Mouse (Mus musculus) mouse trophoblast stem cell (cell line): Measurements from ENCODE around the gene Ice1.

ENCODE experiments used
- in situ Hi-C, 2 experiments: fragments of 300-500 bp; cut with MseI, MboI; formaldehyde crosslinking; loops; 2 replicates in 1 of 2; 3 replicates in 1 of 2; pipeline ENCODE4 v1.15.1; 2025

The Ice1 gene

DNA sequence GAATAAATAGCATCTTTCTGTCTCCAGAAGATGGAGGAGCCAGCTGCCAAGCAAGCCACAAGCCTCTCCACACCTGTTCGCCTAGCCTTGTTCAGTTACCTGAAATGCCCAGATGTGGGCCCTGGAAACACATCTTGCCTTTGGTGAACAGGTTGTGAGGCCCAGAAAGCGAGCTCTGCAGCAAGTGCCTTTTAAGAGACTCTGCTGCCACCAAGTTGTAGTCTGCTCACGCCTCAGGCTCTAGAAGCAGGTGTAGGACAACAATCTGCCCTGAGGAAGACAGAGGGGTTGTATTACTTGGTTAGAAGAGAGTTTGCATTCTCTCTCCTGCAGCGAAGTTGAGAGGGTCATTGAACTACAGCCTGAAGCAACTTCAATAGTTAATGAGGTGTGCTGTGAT is 55.9 kb downstream of the Ice1 start:
- in situ Hi-C loops = no loop called here

DNA sequence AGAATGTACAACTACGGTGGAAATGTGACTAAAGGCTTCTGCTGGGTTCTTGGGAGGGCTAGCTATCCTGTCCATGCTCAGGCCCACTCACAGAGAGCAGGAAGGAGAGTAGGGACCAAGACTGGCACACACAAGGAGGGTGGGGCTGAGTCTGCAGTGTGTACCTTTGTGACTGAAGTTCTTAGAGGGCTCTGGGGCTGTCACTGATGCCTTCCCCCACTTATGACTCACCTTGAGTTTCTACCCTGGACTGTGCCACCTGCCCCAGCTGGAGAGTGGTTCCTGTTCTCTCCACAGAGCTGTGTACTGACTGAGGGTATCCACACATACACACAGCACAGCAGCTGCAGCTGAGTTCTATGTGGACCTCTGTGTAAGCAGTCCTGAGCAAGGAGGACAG is 63.2 kb downstream of the Ice1 start:
- in situ Hi-C loops = no loop called here

DNA sequence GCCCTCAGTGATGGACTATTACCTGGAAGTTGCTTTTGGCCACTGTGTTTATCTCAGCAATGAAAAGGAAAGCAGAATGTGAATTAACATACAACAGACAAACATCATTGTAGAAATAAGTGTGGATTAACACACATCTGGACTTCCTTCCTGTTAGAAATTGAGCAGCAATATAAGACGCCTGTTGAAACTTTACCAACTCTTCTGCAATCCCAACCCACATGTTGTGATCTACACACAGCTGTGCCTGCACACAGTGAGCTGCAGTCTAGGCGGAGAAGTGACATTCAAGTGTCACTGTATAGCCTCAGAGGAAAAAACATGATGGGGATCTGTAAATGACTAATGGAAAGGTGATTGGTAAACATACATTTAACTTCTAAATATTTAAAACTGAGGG is 69.5 kb downstream of the Ice1 start:
- in situ Hi-C loops = no loop called here

DNA sequence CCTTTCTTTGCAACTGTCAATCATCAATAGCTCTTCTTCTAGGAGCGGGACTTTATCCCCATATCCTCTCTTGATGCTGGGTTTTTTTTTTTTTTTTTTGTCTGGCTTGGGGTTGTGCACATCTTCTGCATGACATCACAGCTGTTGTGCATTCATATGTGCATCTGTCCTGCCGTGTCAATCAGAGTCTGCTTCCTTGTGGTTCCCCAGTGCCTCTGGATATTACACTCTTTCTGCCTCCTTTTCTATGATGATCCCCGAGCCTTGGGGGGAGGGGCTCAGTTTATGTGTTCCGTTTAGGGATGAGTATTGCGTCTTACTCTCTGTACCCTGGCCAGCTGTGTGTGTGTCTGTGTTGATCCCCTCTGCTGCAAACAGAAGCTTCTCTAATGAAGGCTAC is 84.0 kb downstream of the Ice1 start:
- in situ Hi-C loops = no loop called here

DNA sequence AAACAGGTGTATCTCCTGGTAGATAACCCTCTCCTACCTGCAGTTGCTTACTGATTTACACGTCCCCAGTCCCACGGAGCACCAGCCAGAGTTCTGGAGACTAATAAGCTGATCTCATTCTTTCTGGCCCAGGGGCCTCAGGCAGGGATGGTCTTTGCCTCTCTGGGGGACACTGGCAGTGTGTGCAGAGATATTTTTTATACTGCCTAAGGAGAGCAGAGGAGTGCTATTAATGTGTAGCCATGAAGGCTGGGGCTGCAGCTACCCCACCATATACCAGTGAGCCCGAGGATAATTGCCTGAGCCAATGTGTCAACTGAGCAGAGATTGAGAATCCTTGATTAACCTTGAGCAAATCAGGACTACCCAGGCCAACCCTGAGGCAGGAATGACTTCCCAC is 90.0 kb downstream of the Ice1 start:
- in situ Hi-C loops = no loop called here

DNA sequence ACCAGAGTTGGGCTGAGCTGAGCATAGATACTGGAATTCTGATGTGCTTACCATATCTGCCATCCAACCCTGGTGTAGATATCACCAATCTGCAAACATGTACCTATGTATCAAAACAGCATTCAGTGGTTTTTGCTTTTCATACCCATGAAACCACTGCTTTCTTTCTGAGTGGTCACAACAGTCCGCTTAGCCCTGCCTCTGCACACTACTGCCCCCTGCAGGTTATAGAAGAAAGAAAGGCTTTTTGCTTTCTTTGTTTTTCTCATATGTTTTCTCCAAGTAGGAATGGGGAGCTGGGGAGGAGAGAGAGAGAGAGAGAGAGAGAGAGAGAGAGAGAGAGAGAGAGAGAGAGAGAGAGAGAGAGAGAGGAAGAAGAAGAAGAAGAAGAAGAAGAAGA is 92.2 kb downstream of the Ice1 start:
- in situ Hi-C loops = no loop called here

DNA sequence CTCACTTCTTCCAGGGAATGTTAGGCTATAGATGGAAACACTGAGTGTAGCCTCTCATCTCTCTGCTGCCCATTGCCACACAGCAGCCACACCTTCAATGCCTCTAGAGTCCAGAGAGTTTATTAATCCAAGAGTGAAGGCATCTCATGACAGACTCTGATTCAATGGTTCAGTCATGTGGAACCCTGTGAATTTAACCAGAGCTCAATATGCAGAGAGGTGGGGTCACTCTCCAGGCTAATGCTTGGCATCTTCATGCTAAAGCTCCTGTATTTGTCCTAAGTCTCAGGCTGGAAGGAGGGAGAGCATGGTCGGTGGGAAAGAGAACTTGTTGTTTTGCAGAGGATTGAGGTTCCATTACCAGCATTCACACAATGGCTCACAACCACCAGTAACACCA is 97.6 kb downstream of the Ice1 start:
- in situ Hi-C loops = no loop called here

DNA sequence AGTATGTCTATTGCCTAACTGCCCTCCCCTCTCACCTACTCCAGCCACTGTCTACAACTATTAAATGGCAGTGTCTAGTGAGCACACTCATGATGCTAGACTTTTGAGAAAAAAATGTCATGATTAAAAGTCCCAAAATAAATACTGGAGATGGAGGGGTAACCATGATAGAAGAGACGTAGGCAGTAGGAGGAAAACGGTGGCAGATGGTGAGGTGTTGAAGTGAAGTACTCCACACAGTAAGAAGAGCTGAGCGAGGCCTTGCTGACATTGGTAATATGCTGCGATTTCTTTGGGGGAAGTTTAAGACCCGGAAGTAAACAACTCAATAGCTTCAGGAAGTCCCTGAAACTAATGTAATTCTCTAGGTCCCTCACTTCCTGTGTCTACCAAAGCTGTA is 104.0 kb downstream of the Ice1 start:
- in situ Hi-C loops = no loop called here

DNA sequence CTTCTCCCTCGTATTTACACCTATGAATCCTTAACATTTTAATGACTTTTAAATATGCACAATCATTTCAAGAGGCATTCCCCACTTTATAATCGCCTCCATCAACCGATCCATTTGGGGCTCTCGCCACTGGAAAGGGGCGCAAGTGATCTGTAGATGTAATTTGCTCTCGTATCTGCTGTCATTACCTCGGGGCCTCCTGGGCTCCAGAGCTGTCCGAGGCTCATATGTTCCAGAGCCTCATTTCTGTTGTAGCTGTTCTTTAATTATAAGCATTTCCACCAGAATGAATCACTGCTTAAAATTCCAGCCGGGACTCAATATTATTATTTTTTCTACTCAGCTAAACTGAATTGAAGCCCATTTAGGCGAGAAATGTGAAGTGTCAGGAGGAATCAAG is 104.7 kb downstream of the Ice1 start:
- in situ Hi-C loops = no loop called here

DNA sequence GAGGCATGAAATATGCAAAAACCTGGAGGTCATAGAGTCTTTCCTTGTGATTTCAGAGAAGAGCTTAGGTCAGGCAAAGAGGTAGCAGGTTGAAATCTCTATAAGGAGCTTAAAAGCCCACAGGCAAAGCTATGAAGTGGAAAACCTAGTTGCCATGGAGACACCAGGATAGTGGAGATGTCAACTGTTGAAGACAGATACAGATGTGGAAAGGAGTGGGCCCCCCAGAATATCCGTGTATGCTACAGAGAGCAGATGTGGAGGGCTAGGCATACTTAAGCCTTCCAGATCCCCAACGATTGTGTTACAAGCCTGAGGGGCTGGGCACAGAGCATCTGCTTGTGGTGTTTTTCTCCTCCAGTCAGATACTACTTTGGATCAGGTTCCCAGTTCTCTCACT is 119.8 kb downstream of the Ice1 start:
- in situ Hi-C loops = no loop called here

DNA sequence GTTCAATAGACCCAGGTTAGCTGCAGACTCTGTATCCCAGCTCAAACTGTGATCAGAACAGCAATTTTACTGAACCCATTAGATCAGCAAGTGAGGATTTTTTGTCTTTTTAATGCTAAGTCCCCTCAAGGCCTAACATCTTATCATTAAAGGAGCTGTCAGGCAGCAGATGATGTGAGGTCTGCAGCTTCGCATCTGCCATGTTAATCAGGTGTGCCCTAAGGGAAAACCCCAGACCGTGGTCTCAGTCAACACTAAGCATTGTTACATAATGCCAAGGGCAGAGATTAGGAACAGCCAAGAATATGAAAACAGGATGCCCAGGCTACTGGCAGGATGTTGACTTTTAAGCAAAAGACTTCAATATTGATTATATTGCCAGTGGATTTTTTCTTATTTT is 122.4 kb downstream of the Ice1 start:
- in situ Hi-C loops = no loop called here

DNA sequence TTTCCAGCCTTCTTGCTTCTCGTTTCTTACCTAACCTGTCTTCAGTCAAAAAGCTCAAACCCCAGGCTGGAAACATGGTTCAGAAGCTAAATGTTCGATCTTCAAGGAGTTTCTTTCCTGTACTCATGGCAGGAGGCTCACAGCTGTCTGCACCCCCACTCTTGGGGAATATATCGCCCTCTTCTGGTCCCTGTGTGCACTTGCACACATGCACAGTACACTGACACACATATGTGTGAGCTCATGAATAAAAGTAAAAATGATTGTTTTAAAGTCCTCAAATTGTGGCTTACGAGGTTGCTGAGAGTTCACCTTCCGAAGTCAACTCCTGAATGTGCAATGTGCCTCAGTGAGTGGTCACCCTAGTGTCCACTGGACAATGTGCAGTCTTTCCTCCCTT is 127.2 kb downstream of the Ice1 start:
- in situ Hi-C loops = no loop called here

DNA sequence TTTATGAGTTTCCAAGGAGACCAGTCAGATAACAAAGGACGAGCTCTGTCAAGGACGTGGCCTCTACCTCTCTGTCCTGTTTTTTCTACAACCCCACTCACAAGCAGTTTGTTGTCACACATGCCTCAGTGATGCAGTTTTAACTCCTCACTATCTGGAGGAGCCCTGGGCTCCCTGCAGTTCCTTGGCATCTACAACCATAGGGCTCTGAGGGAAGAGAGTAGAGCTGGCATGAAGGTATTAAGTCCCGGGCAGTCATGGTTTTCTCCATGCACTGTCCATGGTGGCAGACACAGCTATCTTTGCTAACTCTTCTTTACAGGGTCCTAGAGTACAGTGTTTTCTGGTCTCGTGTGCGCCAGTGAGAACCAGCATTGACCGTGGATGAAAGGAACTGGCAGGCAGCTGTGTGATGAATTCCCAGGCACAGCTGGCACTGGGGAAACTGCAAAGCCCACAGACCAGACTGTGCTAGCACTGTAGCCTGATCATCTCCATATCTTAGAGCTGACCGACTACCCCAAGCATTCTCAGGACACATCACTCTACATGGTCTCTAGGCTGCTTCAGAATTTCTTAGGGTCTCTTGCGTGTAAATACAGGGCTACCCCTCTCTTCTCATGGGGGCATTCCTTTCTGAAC is 127.9 kb downstream of the Ice1 start:
- in situ Hi-C loops = no loop called here

DNA sequence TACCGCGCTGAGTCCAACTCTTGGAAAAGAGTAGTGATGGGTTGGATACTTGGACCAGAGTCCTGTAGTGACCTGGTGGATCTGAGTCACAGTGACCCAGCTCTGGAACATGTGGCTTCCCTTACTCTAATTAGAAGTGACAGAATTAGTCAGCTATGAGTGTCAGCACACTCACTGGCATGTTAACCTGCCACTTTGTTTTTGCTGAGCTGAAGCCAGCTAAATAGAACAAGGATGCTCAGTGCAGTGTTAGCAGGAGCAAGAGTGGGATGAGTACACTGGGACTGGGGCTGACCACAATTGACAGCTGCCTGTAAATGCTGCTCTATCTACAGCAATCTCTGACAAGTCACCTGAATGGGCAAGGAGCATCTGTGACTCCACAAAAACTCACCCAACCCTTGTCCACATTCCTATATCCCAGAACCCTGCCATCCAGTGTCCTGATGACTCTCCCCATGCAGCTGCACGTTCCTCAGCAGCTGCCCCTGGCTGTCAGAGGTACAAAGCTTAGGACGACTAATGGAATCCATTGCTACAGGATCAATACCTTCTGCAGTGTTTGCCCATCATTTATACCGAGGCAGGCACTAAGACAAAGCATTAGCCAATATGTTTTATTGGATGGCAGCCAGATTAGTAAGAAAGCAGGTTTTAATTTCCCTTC is 128.6 kb downstream of the Ice1 start:
- in situ Hi-C loops = no loop called here
